Mouse (Mus musculus) hindbrain, postnatal 0 days (tissue): ENCODE measurements around the gene Ncoa3. TPM values are rescaled to one million over a fixed set of nuclear protein-coding genes. Genes with fewer than 3 reads are reported as not detected.

ENCODE experiments used
- ATAC-seq: fragments of 200-750 bp; cut with Nextera tagmentation; 2 replicates; pipeline ENCODE4 v1.8.0; 2017; ENCODE audit warnings: mild to moderate bottlenecking, moderate TSS enrichment, moderate library complexity
- DNase-seq: peaks from one replicate; pipeline ENCODE4 v3.0.0-alpha.2; 2015; ENCODE audit warnings: low spot score
- H3K27ac ChIP-seq: fragments of 300-500 bp; sonication (generic); 2 replicates; pipeline ENCODE4 v1.5.1; 2014; ENCODE audit warnings: mild to moderate bottlenecking
- H3K27me3 ChIP-seq: fragments of 300-500 bp; sonication (generic); 2 replicates; pipeline ENCODE4 v1.6.1; 2014; ENCODE audit warnings: low read length, mixed read lengths; ENCODE audit not compliant: insufficient read depth
- H3K36me3 ChIP-seq: fragments of 300-500 bp; sonication (generic); 2 replicates; pipeline ENCODE4 v1.6.1; 2014; ENCODE audit warnings: low read length, mixed read lengths; ENCODE audit not compliant: insufficient read depth
- H3K4me1 ChIP-seq: fragments of 300-500 bp; sonication (generic); 2 replicates; pipeline ENCODE4 v1.6.1; 2014; ENCODE audit warnings: antibody characterized with exemption, low read length, mixed read lengths; ENCODE audit not compliant: insufficient read depth
- H3K4me2 ChIP-seq: fragments of 300-500 bp; sonication (generic); 2 replicates; pipeline ENCODE4 v1.6.1; 2014; ENCODE audit warnings: low read depth, mild to moderate bottlenecking, low read length, moderate library complexity, mixed read lengths
- H3K4me3 ChIP-seq: fragments of 300-500 bp; sonication (generic); 2 replicates; pipeline ENCODE4 v1.5.1; 2014; ENCODE audit warnings: low read length
- H3K9ac ChIP-seq: fragments of 300-500 bp; sonication (generic); replicated peaks from 2 replicates; pipeline ENCODE4 v1.6.1; 2014; ENCODE audit warnings: mild to moderate bottlenecking, low read length, moderate library complexity, mixed read lengths
- H3K9me3 ChIP-seq: fragments of 300-500 bp; sonication (generic); 2 replicates; pipeline ENCODE4 v1.6.1; 2016; ENCODE audit warnings: low read length, mixed read lengths
- CTCF ChIP-seq: IDR thresholded peaks from 2 replicates; pipeline ENCODE4 v1.5.1; 2016; ENCODE audit warnings: antibody characterized with exemption, control low read depth, low read depth
- WGBS: fragments of 180-500 bp; shearing (Covaris S2); extraction: QIAGEN DNeasy Blood & Tissue Kit; methylation state at CpG from one replicate; pipeline ENCODE4 v1.1.7; 2014; 5-methylcytosine and 5-hydroxymethylcytosine counted together
- polyA plus RNA-seq: library from polyadenylated mRNA; unstranded; fragments of >200 nt; fragmentation: Nextera tagmentation; extraction: Ambion mirVana; gene quantifications from 2 replicates; pipeline ENCODE4 v1.2.1, GENCODE M21; 2015
- total RNA-seq: library from RNA; depleted of rRNA; stranded (reverse); fragments of >200 nt; gene quantifications from 2 replicates; pipeline ENCODE4 v1.2.3, GENCODE M21; 2014

Ncoa3 gene
- total and polyA plus RNA-seq, 2 experiments from 2014 or later: 10.8 to 28.3 TPM

DNA sequence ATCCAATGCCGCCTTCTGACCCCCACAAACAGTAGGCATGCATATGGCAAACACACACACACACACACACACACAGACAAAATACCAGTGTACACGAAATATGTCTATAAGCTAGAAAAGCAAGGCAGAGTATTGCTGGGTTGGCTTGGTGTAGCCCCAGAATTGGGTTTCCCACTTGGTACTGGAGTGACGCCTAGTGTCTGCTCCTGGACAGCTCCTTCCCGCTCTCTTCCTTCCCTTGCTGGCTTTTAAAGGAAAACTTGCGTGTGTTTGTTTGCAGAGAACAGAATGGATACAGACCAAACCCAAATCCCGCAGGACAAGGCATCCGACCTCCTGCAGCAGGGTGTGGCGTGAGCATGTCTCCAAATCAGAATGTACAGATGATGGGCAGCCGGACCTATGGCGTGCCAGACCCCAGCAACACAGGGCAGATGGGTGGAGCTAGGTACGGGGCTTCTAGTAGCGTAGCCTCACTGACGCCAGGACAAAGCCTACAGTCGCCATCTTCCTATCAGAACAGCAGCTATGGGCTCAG is 61.6 kb downstream of the Ncoa3 start:
- no peak overlapping the region for H3K27ac ChIP-seq

GRCm38 (mm10) chr2:166059684-166060423 is 67.4 kb downstream of the Ncoa3 start:
- no peak for ATAC-seq
- no peaks in the 10 kb centered on the region for H3K4me1 ChIP-seq
- no peak overlapping the region for H3K4me3 ChIP-seq
- H3K36me3 ChIP-seq: peaks cover 36% of the 10 kb centered on the region
- H3K27me3 ChIP-seq: no peaks in the 10 kb centered on the region
- peak; percentile 59 for DNase-seq
- H3K9me3 ChIP-seq: no peaks in the 10 kb centered on the region
- H3K4me2 ChIP-seq: no peak overlapping the region
- TF ChIP-seq CTCF: peak; percentile 66
- no peak overlapping the region for H3K9ac ChIP-seq
- WGBS: 81% methylated on average over 7 of the region's 7 CpGs
- no peak overlapping the region for H3K27ac ChIP-seq

More for the DNA sequence above, 61.6 kb downstream of the Ncoa3 start:
- H3K9ac ChIP-seq: no peak overlapping the region
- no peak overlapping the region for H3K4me3 ChIP-seq
- peaks cover 46% of the 10 kb centered on the region for H3K36me3 ChIP-seq
- TF ChIP-seq CTCF: no peak
- ATAC-seq (no peak), DNase-seq (no peak)
- H3K4me2 ChIP-seq: no peak overlapping the region
- no peaks in the 10 kb centered on the region for H3K9me3 ChIP-seq
- H3K4me1 ChIP-seq: no peaks in the 10 kb centered on the region
- WGBS: 91% methylated on average over 14 of the region's 14 CpGs
- no peaks in the 10 kb centered on the region for H3K27me3 ChIP-seq

DNA sequence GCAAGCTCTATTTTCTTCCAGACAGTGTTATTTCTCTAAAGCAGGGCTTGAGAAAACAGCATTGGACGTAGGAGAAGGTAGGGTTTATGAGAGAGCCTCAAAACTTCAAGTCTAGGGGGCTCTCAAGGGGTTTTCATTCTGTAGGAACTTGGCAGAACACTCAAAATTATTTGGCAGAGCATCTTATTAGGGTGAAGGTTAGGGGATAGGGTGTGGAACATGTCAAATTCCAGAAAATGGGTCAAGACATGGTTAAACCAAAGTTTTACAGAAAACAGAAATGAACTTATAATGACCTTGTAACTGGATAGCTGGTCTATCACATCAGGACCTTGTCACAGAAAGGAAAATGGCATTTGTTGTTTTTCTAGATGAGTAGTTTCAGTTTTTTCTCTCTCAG is 69.6 kb downstream of the Ncoa3 start:
- TF ChIP-seq CTCF: no peak
- Histone ChIP-seq H3K9ac (no peak overlapping the region), H3K4me3 (no peak overlapping the region), H3K4me1 (no peaks in the 10 kb centered on the region), H3K27me3 (no peaks in the 10 kb centered on the region), H3K36me3 (peaks cover 40% of the 10 kb centered on the region; the same call in 1 of the 2 replicates), H3K27ac (no peak overlapping the region), H3K9me3 (no peaks in the 10 kb centered on the region), H3K4me2 (no peak overlapping the region)
- DNase-seq: no peak
- 89% methylated on average over 1 of the region's 1 CpGs for WGBS
- ATAC-seq: no peak

GRCm38 (mm10) chr2:166062431-166062830 is 70.0 kb downstream of the Ncoa3 start:
- no peak for TF ChIP-seq CTCF
- Histone ChIP-seq H3K4me3 (no peak overlapping the region), H3K36me3 (peaks cover 40% of the 10 kb centered on the region; the same call in 1 of the 2 replicates), H3K9me3 (no peaks in the 10 kb centered on the region), H3K4me1 (no peaks in the 10 kb centered on the region), H3K27me3 (no peaks in the 10 kb centered on the region), H3K4me2 (no peak overlapping the region), H3K27ac (no peak overlapping the region), H3K9ac (no peak overlapping the region)
- WGBS: 82% methylated on average over 8 of the region's 8 CpGs
- no peak for ATAC-seq
- DNase-seq: no peak

DNA sequence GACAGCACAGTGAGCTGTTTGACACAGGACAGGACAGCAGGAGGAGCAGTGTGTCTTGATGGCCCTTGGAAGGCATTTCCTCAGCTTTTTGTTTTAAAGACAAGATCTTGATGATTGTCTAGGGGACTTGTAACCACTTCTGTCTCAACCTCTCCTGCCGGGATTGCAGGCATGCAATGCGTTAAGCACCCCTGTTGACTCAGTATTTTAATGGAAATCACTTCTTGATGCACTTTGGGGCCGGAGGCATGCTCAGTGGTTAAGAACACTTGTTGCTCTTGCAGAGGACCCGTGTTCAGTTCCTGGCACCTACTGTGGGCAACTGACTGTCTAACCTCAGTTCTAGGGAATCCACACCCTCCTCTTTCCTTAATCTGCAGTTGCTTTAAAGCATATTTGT is 74.0 kb downstream of the Ncoa3 start:
- no peak overlapping the region for H3K27ac ChIP-seq
- H3K4me3 ChIP-seq: no peak overlapping the region
- H3K4me2 ChIP-seq: no peak overlapping the region
- H3K27me3 ChIP-seq: no peaks in the 10 kb centered on the region
- 51% methylated on average over 4 of the region's 4 CpGs for WGBS
- no peak overlapping the region for H3K9ac ChIP-seq
- peaks cover 55% of the 10 kb centered on the region for H3K36me3 ChIP-seq
- H3K4me1 ChIP-seq: no peaks in the 10 kb centered on the region
- no peaks in the 10 kb centered on the region for H3K9me3 ChIP-seq
- DNase-seq: no peak
- TF ChIP-seq CTCF: no peak
- no peak for ATAC-seq

DNA sequence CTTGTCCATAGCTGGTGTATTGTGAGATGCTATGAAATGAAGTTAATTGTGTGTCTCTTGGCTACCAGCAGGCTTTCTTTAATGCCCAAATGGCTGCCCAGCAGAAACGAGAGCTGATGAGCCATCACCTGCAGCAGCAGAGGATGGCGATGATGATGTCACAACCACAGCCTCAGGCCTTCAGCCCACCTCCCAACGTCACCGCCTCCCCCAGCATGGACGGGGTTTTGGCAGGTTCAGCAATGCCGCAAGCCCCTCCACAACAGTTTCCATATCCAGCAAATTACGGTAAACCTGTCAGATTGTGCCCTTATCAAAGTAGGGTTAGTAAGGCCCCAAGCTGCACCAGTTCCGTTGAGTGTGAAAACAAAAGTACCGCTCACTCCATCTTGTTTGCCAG is 75.8 kb downstream of the Ncoa3 start:
- no peak overlapping the region for H3K9ac ChIP-seq
- no peak overlapping the region for H3K27ac ChIP-seq
- no peaks in the 10 kb centered on the region for H3K4me1 ChIP-seq
- no peak for DNase-seq
- H3K36me3 ChIP-seq: peaks cover 53% of the 10 kb centered on the region
- ATAC-seq: no peak
- H3K4me2 ChIP-seq: no peak overlapping the region
- no peak for TF ChIP-seq CTCF
- whole genome bisulfite sequencing: 84% methylated on average over 9 of the region's 9 CpGs
- H3K27me3 ChIP-seq: no peaks in the 10 kb centered on the region
- no peak overlapping the region for H3K4me3 ChIP-seq
- no peaks in the 10 kb centered on the region for H3K9me3 ChIP-seq

GRCm38 (mm10) chr2:166069164-166069563 is 76.7 kb downstream of the Ncoa3 start:
- H3K27me3 ChIP-seq: no peaks in the 10 kb centered on the region
- DNase-seq: no peak
- H3K9me3 ChIP-seq: no peaks in the 10 kb centered on the region
- 87% methylated on average over 5 of the region's 5 CpGs for WGBS
- no peaks in the 10 kb centered on the region for H3K4me1 ChIP-seq
- no peak overlapping the region for H3K9ac ChIP-seq
- no peak for ATAC-seq
- H3K27ac ChIP-seq: no peak overlapping the region
- TF ChIP-seq CTCF: no peak
- peaks cover 55% of the 10 kb centered on the region for H3K36me3 ChIP-seq
- H3K4me2 ChIP-seq: no peak overlapping the region
- H3K4me3 ChIP-seq: no peak overlapping the region
